Mouse (Mus musculus) pancreas, adult 10 weeks (tissue): ENCODE data around the gene Fam133b. TPM values are rescaled to one million over a fixed set of nuclear protein-coding genes. Genes with fewer than 3 reads are reported as not detected.

Experiments
- polyA plus RNA-seq: library from polyadenylated mRNA; stranded (reverse); fragments of 350-450 nt; fragmentation: Illumina TruSeq; extraction: RNeasy Lipid Tissue Mini Kit (QIAGEN cat#74804); gene quantifications from one replicate; pipeline ENCODE4 v1.2.3, GENCODE M21; 2015; ENCODE audit warnings: low read depth, low replicate concordance; ENCODE audit not compliant: insufficient read depth

Gene Fam133b
- 7.4 TPM for polyA plus RNA-seq

DNA sequence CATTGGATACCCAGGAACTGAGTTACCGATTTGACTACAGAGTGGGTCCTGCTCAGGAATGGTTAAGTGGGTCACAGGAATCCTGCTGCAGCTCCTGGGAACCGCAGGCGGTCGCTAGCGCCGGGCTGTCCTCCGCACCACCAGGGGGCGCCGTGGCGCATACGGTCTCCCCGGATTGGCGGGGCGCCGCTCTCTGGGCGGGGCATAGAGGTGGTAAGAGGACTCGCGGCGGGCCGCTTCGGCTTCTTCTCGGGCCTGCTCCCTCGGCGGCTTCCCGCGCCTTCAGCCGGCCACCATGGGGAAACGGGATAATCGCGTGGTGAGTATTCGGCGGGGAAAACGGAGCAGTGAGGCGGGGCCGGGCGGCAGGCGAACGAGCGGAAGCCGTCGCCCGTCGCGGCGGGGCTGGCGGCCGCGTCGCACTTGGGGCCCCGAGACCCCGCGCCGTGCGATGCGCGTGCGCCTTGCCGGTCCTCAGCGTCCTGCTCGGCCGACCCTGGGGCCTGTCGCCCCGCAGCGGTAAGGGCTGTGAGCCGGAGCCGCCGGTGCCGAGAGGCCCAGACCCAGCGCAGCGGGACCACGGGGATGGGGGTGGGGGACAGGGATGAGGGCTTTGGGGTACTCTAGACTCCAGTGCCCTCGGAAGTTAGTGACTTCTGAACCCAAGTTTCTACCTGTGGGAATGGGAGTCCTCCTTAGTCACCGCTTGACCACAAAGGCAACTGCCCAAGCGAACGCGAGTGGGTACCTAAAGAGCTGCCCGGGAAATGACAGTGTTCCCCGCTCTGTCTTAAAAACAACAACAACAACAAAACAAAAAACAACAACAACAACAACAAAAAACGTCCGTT, at the start of gene Fam133b:
TSS of gene Fam133b (plus strand) at position 205 of the 851 bp plus-strand sequence.

DNA sequence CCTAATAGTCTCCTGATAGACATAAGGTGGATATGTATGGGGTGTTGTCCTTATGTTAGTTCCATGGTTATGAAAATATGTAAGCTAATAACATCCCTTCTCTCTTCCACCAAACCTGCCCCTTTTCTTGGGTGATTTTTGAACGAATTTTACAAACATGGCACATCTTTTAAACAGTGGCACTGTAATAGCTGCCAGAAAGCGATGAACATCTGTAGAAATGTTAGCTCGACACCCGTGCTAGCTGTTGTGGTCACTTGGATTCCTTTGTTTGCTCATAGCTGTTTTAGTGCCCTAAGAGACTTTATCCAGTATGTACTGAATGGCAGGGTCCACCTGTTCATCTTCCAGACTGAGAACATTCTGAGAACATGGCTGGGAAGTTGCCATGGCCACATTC, 27.6 kb downstream of the Fam133b start, which contains the start of gene 1700109H08Rik:
TSS of gene 1700109H08Rik (plus strand) at position 301 of the 400 bp plus-strand sequence.

GRCm38 (mm10) chr5:3595693-3596398, 52.2 kb downstream of the Fam133b start, which contains the start of gene Pex1:
Gene Pex1, plus strand, starts transcription at chr5:3596066.

DNA sequence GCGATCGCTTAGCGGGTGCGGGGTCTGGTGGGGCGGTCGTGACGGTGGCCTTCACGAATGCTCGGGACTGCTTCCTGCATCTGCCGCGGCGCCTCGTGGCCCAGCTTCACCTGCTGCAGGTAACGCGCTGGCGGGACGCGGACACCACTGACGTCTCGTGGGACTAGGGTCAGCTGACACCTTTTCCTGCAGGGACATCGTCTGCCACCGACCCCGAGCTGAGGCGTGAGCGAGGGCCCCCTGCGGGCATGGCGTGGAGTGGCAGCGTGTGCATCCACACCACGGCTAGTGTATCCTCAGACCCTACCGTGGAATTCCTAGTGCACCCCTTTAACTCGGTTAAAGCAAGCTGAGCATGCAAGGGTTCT, 52.8 kb downstream of the Fam133b start, which contains the start of gene Rbm48:
TSS of gene Rbm48 (minus strand) at position 187 of the 368 bp plus-strand sequence.

Other genes with a start within 250 kb of the Fam133b start
- 1.1 TPM for gene Cdk6, start 202.3 kb upstream of the Fam133b start, polyA plus RNA-seq
- gene 1700109H08Rik, start 27.7 kb downstream of the Fam133b start, polyA plus RNA-seq = 1.1 TPM
- 9.4 TPM for gene Pex1, start 52.2 kb downstream of the Fam133b start, polyA plus RNA-seq
- 2.8 TPM for gene Rbm48, start 52.8 kb downstream of the Fam133b start, polyA plus RNA-seq
- not detected for gene Tmbim7, start 107.3 kb downstream of the Fam133b start, polyA plus RNA-seq
- gene Gatad1, start 113.4 kb downstream of the Fam133b start, polyA plus RNA-seq = 14.2 TPM